Comparison of ENCODE assay signal across 14 mouse cellular contexts in the genomic region with DNA sequence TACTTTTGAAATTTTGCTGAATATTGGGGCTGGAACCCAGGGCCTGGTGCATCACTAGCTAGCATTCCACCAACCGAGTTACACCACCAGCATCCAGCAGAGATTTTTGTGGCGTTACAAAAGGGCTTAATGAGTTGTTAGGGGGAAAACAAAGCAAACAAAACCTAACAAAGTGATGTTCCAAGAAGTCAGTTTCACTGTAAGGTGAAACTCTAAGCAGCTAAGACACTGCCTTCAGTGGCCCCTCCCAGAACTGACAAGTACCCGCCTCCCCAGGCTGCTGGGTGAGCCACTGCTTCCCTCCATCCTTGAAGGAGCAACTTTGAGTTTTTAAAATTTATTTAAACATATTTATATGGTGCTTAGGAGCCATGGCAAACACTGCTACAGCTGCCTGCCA. TPM values are rescaled to one million over a fixed set of nuclear protein-coding genes. Genes with fewer than 3 reads are reported as not detected.
DNase-seq lines count a peak whose midpoint lies in the region; ATAC-seq and TF ChIP-seq lines count a peak whose summit lies in the region.
"Had no signal": no experiment of that assay in that cellular context is flagged by ENCODE, and none has a peak within 500 bp of the region (broad histone marks: within the 10 kb centered on the region; RNA-seq: fewer than 3 reads in every experiment).

No protein-coding gene starts in this region.

- no peak overlapping the region for H3K4me3 ChIP-seq in heart, embryonic 13.5 days
- H3K4me3 ChIP-seq in midbrain, embryonic 10.5 days, result no peak overlapping the region
- no peak overlapping the region for H3K4me3 ChIP-seq in midbrain, embryonic 14.5 days (replicated peaks; ENCODE audit: low read depth, low read length)
- H3K4me3 ChIP-seq in myocyte, result peak overlapping the region; percentile 39

- H3K9me3 ChIP-seq in heart, embryonic 13.5 days, result peaks cover 4% of the 10 kb centered on the region; the same call in 1 of the 2 replicates
- H3K9me3 ChIP-seq in midbrain, embryonic 10.5 days (replicated peaks), result peaks cover 3% of the 10 kb centered on the region; the same call in 1 of the 2 replicates
- no peaks in the 10 kb centered on the region for H3K9me3 ChIP-seq in midbrain, embryonic 14.5 days (ENCODE audit: control insufficient read depth, low read length)
- H3K9me3 ChIP-seq: liver, embryonic 12.5 days had no signal

- no peak for DNase-seq in heart, adult 9 months (ENCODE audit: low spot score in 2 of 2)
- DNase-seq in midbrain, embryonic 10.5 days (ENCODE audit: low spot score), result no peak
- DNase-seq in midbrain, embryonic 14.5 days, result no peak
- DNase-seq in cerebellum, adult 9-11 months, result no peak
- no peak for DNase-seq in layer of hippocampus, adult 9-10 months (ENCODE audit: low spot score)
- DNase-seq: cerebellum, postnatal 36 days; heart, adult 18-20 months; kidney, adult 11 months; lung, postnatal 4 days; right cerebral cortex, postnatal 14 days had no signal

- no peak overlapping the region for H3K9ac ChIP-seq in heart, embryonic 13.5 days
- H3K9ac ChIP-seq in midbrain, embryonic 14.5 days (replicated peaks; ENCODE audit: low read length), result no peak overlapping the region
- H3K9ac ChIP-seq: liver, embryonic 12.5 days had no signal

- H3K4me2 ChIP-seq in heart, embryonic 13.5 days, result 0 out of 2 replicates have a peak overlapping the region, but pooled peaks have one; percentile 89
- H3K4me2 ChIP-seq in midbrain, embryonic 14.5 days (ENCODE audit: low read length), result no peak overlapping the region
- H3K4me2 ChIP-seq in myocyte (ENCODE audit: low read depth), result peak overlapping the region; percentile 98

- H3ac ChIP-seq in myocyte (ENCODE audit: control insufficient read depth, insufficient read length), result no peak overlapping the region

- H3K36me3 ChIP-seq in heart, embryonic 13.5 days, result no peaks in the 10 kb centered on the region
- H3K36me3 ChIP-seq in midbrain, embryonic 10.5 days, result no peaks in the 10 kb centered on the region
- no peaks in the 10 kb centered on the region for H3K36me3 ChIP-seq in midbrain, embryonic 14.5 days (ENCODE audit: control insufficient read depth, insufficient read depth, low read length)
- H3K36me3 ChIP-seq in myocyte (ENCODE audit: control insufficient read depth, insufficient read depth), result no peaks in the 10 kb centered on the region
- H3K36me3 ChIP-seq: liver, embryonic 12.5 days had no signal

- H3K27me3 ChIP-seq in heart, embryonic 13.5 days (replicated peaks), result no peaks in the 10 kb centered on the region
- no peaks in the 10 kb centered on the region for H3K27me3 ChIP-seq in midbrain, embryonic 10.5 days (ENCODE audit: low read depth, poor library complexity, severe bottlenecking)
- no peaks in the 10 kb centered on the region for H3K27me3 ChIP-seq in midbrain, embryonic 14.5 days (ENCODE audit: control insufficient read depth, insufficient read depth, low read length)
- H3K27me3 ChIP-seq in myocyte (ENCODE audit: control insufficient read depth, insufficient read depth, insufficient read length), result no peaks in the 10 kb centered on the region

- ATAC-seq in heart, embryonic 13.5 days (ENCODE audit: extremely low read depth, insufficient number of reproducible peaks, low FRiP score, low TSS enrichment), result no peak
- no peak for ATAC-seq in midbrain, embryonic 14.5 days (ENCODE audit: low FRiP score, low TSS enrichment)
- 0 out of 2 replicates have a peak, but pooled peaks have one; percentile 26 for ATAC-seq in granulocyte monocyte progenitor cell, adult 5-6 weeks (replicated peaks; ENCODE audit: poor library complexity, severe bottlenecking)
- ATAC-seq: liver, embryonic 12.5 days had no signal

- H3K27ac ChIP-seq in heart, embryonic 13.5 days (replicated peaks), result no peak overlapping the region
- H3K27ac ChIP-seq in midbrain, embryonic 10.5 days (replicated peaks), result peak overlapping the region; percentile 97; the same call in 1 of the 2 replicates
- H3K27ac ChIP-seq in midbrain, embryonic 14.5 days (replicated peaks; ENCODE audit: low read depth, low read length), result no peak overlapping the region
- H3K27ac ChIP-seq: liver, embryonic 12.5 days had no signal

- peaks cover 54% of the 10 kb centered on the region for H3K4me1 ChIP-seq in heart, embryonic 13.5 days
- H3K4me1 ChIP-seq in midbrain, embryonic 10.5 days, result peaks cover 75% of the 10 kb centered on the region
- H3K4me1 ChIP-seq in midbrain, embryonic 14.5 days (ENCODE audit: control insufficient read depth, insufficient read depth, low read length), result peaks cover 34% of the 10 kb centered on the region; the same call in 1 of the 2 replicates

- no peak for TF ChIP-seq POLR2A in myocyte (IDR thresholded peaks at IDR 0.05; ENCODE audit: insufficient read length, low read depth)

- 17% methylated on average over 3 of the region's 3 CpGs for WGBS in heart, embryonic 13.5 days
- WGBS in midbrain, embryonic 10.5 days, result 17% methylated on average over 3 of the region's 3 CpGs
- 19% methylated on average over 3 of the region's 3 CpGs for WGBS in midbrain, embryonic 14.5 days

- H3K79me2 ChIP-seq in myocyte (ENCODE audit: control insufficient read depth, insufficient read depth), result peaks cover 10% of the 10 kb centered on the region

TF ChIP-seq in myocyte, 11 proteins besides CTCF, POLR2A, EP300 and RAD21:
- TF ChIP-seq REST (IDR thresholded peaks at IDR 0.05; ENCODE audit: insufficient read depth, insufficient read length) (no peak), TCF12 (IDR thresholded peaks at IDR 0.05; ENCODE audit: insufficient read depth, poor library complexity, severe bottlenecking) (no peak), SRF (IDR thresholded peaks at IDR 0.05; ENCODE audit: control insufficient read depth, insufficient read length, low read depth) (no peak), USF1 (IDR thresholded peaks at IDR 0.05; ENCODE audit: low read depth) (no peak), TCF3 (IDR thresholded peaks at IDR 0.05; ENCODE audit: insufficient read length, low read depth) (no peak), CEBPB (IDR thresholded peaks at IDR 0.05; ENCODE audit: insufficient read depth, poor library complexity, severe bottlenecking) (no peak), E2F4 (IDR thresholded peaks at IDR 0.05; ENCODE audit: insufficient read depth) (no peak), POLR2AphosphoS2 (IDR thresholded peaks at IDR 0.05; ENCODE audit: insufficient read length, low read depth) (no peak), MYOD1 (IDR thresholded peaks at IDR 0.05; ENCODE audit: control insufficient read depth in 1 of 3, insufficient read length in 2 of 3, low read depth in 2 of 3) (no peak), MAX (IDR thresholded peaks at IDR 0.05; ENCODE audit: low read depth) (no peak), MYOG (IDR thresholded peaks at IDR 0.05; ENCODE audit: control insufficient read depth in 1 of 3, insufficient read depth in 1 of 3, insufficient read length in 2 of 3, low read depth in 2 of 3) (no peak)

RNA-seq across cellular contexts. Expression of a gene that starts 59.6 kb away (rescaled TPM):
- 9.9 and 10.5 TPM in 2 replicates for polyA plus RNA-seq in heart, embryonic 13.5 days (2015; fragmentation: Nextera tagmentation; extraction: Ambion mirVana)
- polyA plus RNA-seq in midbrain, embryonic 10.5 days (2016; fragmentation: Nextera tagmentation; extraction: Ambion mirVana), result 16.5 and 17.0 TPM in 2 replicates
- 7.2 and 8.6 TPM in 2 replicates for polyA plus RNA-seq in midbrain, embryonic 14.5 days (2014; fragmentation: Nextera tagmentation; extraction: Ambion mirVana)
- 10.5 and 11.9 TPM in 2 replicates for total RNA-seq in granulocyte monocyte progenitor cell, adult 5-6 weeks (2014; fragmentation: Nextera tagmentation)
- 7.4 and 8.3 TPM in 2 replicates for total RNA-seq in granulocyte monocyte progenitor cell, adult 5-6 weeks (2017)
- polyA plus RNA-seq in myocyte (2012; fragmentation: generic; extraction: Trizol), result 7.8 TPM
